Mouse (Mus musculus): ENCODE results near the gene Tmem63a. TPM values are rescaled to one million over a fixed set of nuclear protein-coding genes. Genes with fewer than 3 reads are reported as not detected.
"Not testable (repeated sequence)": the region's sequence is repeated elsewhere in the genome, so short reads cannot be mapped to it uniquely, and the experiment has no call there.

Tmem63a gene
- polyA plus RNA-seq, 1 experiment from 2014 or later = 9.3 TPM

- WGBS = 78% methylated on average over 2 of the region's 2 CpGs
Measured at GRCm38 (mm10) chr1:180938781-180939180, 3.4 kb upstream of the Tmem63a start.

GRCm38 (mm10) chr1:180940776-180941460, 1.2 kb upstream of the Tmem63a start:
- H3K4me2 ChIP-seq (ENCODE audit: low read length) = peak overlapping the region; percentile 88
- ATAC-seq (ENCODE audit: insufficient number of reproducible peaks, insufficient read depth, low FRiP score, low read depth) = no peak
- peak overlapping the region; percentile 87 for H3K9ac ChIP-seq (ENCODE audit: low read length)
- H3K27ac ChIP-seq (replicated peaks in 1 of 2; ENCODE audit: control insufficient read depth in 1 of 2, insufficient read depth in 1 of 2, low read depth in 2 of 2, low read length in 2 of 2) = no peak overlapping the region
- no peaks in the 10 kb centered on the region for H3K9me3 ChIP-seq (ENCODE audit: control insufficient read depth, low read length)
- H3K4me1 ChIP-seq (ENCODE audit: control insufficient read depth in 2 of 2, insufficient read depth in 2 of 2, low read length in 2 of 2) = peaks cover 21 to 35% of the 10 kb centered on the region in 2 experiments; a peak in 3 of 4 replicates
- WGBS = 82% methylated on average over 7 of the region's 7 CpGs
- H3K36me3 ChIP-seq (ENCODE audit: control insufficient read depth, insufficient read depth, low read length) = no peaks in the 10 kb centered on the region
- no peak overlapping the region for H3K4me3 ChIP-seq (ENCODE audit: control insufficient read depth in 1 of 2, insufficient read depth in 1 of 2, low read depth in 1 of 2, low read length in 2 of 2)
- peaks cover 13% of the 10 kb centered on the region for H3K27me3 ChIP-seq (ENCODE audit: control insufficient read depth, insufficient read depth, low read length)

More at GRCm38 (mm10) chr1:180938781-180939180, 3.4 kb upstream of the Tmem63a start:
- H3K9me3 ChIP-seq (ENCODE audit: control insufficient read depth, low read length); ATAC-seq (ENCODE audit: insufficient number of reproducible peaks, insufficient read depth, low FRiP score, low read depth); H3K36me3 ChIP-seq (ENCODE audit: control insufficient read depth, insufficient read depth, low read length); H3K4me2 ChIP-seq (ENCODE audit: low read length); H3K9ac ChIP-seq (ENCODE audit: low read length); H3K4me3 ChIP-seq (ENCODE audit: control insufficient read depth in 1 of 2, insufficient read depth in 1 of 2, low read depth in 1 of 2, low read length in 2 of 2); H3K27ac ChIP-seq (replicated peaks in 1 of 2; ENCODE audit: control insufficient read depth in 1 of 2, insufficient read depth in 1 of 2, low read depth in 2 of 2, low read length in 2 of 2): not testable (repeated sequence)
- Histone ChIP-seq H3K4me1 (ENCODE audit: control insufficient read depth in 2 of 2, insufficient read depth in 2 of 2, low read length in 2 of 2) (peaks cover 10 to 19% of the 10 kb centered on the region in 2 experiments; a peak in 3 of 4 replicates), H3K27me3 (ENCODE audit: control insufficient read depth, insufficient read depth, low read length) (peaks cover 34% of the 10 kb centered on the region)

- Histone ChIP-seq H3K27ac (replicated peaks in 1 of 2; ENCODE audit: control insufficient read depth in 1 of 2, insufficient read depth in 1 of 2, low read depth in 2 of 2, low read length in 2 of 2) (peak overlapping the region; percentile 86 to 88), H3K36me3 (ENCODE audit: control insufficient read depth, insufficient read depth, low read length) (peaks cover 3% of the 10 kb centered on the region), H3K9ac (ENCODE audit: low read length) (peak overlapping the region; percentile 87), H3K9me3 (ENCODE audit: control insufficient read depth, low read length) (no peaks in the 10 kb centered on the region), H3K4me3 (ENCODE audit: control insufficient read depth in 1 of 2, insufficient read depth in 1 of 2, low read depth in 1 of 2, low read length in 2 of 2) (peak overlapping the region; percentile 91 to 92), H3K27me3 (ENCODE audit: control insufficient read depth, insufficient read depth, low read length) (peaks cover 9% of the 10 kb centered on the region; the same call in 1 of the 2 replicates), H3K4me2 (ENCODE audit: low read length) (peak overlapping the region; percentile 88), H3K4me1 (ENCODE audit: control insufficient read depth in 2 of 2, insufficient read depth in 2 of 2, low read length in 2 of 2) (peaks cover 25 to 40% of the 10 kb centered on the region in 2 experiments; a peak in 3 of 4 replicates)
- ATAC-seq (ENCODE audit: insufficient number of reproducible peaks, insufficient read depth, low FRiP score, low read depth) = no peak
- WGBS = 2% methylated on average over 18 of the region's 18 CpGs
Measured at GRCm38 (mm10) chr1:180941726-180942125, 418 bp upstream of the Tmem63a start.

- H3K9me3 ChIP-seq (ENCODE audit: control insufficient read depth, low read length) = no peaks in the 10 kb centered on the region
- H3K27ac ChIP-seq (replicated peaks in 1 of 2; ENCODE audit: control insufficient read depth in 1 of 2, insufficient read depth in 1 of 2, low read depth in 2 of 2, low read length in 2 of 2) = peak overlapping the region; percentile 86 to 88; a peak in 3 of 4 replicates
- ATAC-seq (ENCODE audit: insufficient number of reproducible peaks, insufficient read depth, low FRiP score, low read depth) = no peak
- peak overlapping the region; percentile 87 for H3K9ac ChIP-seq (ENCODE audit: low read length)
- peaks cover 15% of the 10 kb centered on the region for H3K36me3 ChIP-seq (ENCODE audit: control insufficient read depth, insufficient read depth, low read length)
- peak overlapping the region; percentile 88 for H3K4me2 ChIP-seq (ENCODE audit: low read length)
- 45% methylated on average over 11 of the region's 11 CpGs for WGBS
- peaks cover 25 to 40% of the 10 kb centered on the region in 2 experiments; a peak in 3 of 4 replicates for H3K4me1 ChIP-seq (ENCODE audit: control insufficient read depth in 2 of 2, insufficient read depth in 2 of 2, low read length in 2 of 2)
- H3K4me3 ChIP-seq (ENCODE audit: control insufficient read depth in 1 of 2, insufficient read depth in 1 of 2, low read depth in 1 of 2, low read length in 2 of 2) = peak overlapping the region; percentile 91 to 92
- H3K27me3 ChIP-seq (ENCODE audit: control insufficient read depth, insufficient read depth, low read length) = peaks cover under 1% of the 10 kb centered on the region; the same call in 1 of the 2 replicates
Measured at GRCm38 (mm10) chr1:180943032-180943644, 994 bp downstream of the Tmem63a start.

GRCm38 (mm10) chr1:180943896-180944295, 1.8 kb downstream of the Tmem63a start:
- Histone ChIP-seq H3K9ac (ENCODE audit: low read length) (no peak overlapping the region), H3K4me3 (ENCODE audit: control insufficient read depth in 1 of 2, insufficient read depth in 1 of 2, low read depth in 1 of 2, low read length in 2 of 2) (no peak overlapping the region), H3K9me3 (ENCODE audit: control insufficient read depth, low read length) (no peaks in the 10 kb centered on the region), H3K4me1 (ENCODE audit: control insufficient read depth in 2 of 2, insufficient read depth in 2 of 2, low read length in 2 of 2) (peaks cover 25 to 40% of the 10 kb centered on the region in 2 experiments; a peak in 3 of 4 replicates), H3K27ac (replicated peaks in 1 of 2; ENCODE audit: control insufficient read depth in 1 of 2, insufficient read depth in 1 of 2, low read depth in 2 of 2, low read length in 2 of 2) (no peak overlapping the region), H3K4me2 (ENCODE audit: low read length) (no peak overlapping the region; the same call in 1 of the 2 replicates), H3K36me3 (ENCODE audit: control insufficient read depth, insufficient read depth, low read length) (peaks cover 23% of the 10 kb centered on the region), H3K27me3 (ENCODE audit: control insufficient read depth, insufficient read depth, low read length) (no peaks in the 10 kb centered on the region)
- WGBS = 58% methylated on average over 1 of the region's 1 CpGs
- no peak for ATAC-seq (ENCODE audit: insufficient number of reproducible peaks, insufficient read depth, low FRiP score, low read depth)

GRCm38 (mm10) chr1:180944553-180944952, 2.4 kb downstream of the Tmem63a start:
- WGBS = 79% methylated on average over 4 of the region's 4 CpGs
- Histone ChIP-seq H3K4me1 (ENCODE audit: control insufficient read depth in 2 of 2, insufficient read depth in 2 of 2, low read length in 2 of 2) (peaks cover 25 to 40% of the 10 kb centered on the region in 2 experiments; a peak in 3 of 4 replicates), H3K36me3 (ENCODE audit: control insufficient read depth, insufficient read depth, low read length) (peaks cover 29% of the 10 kb centered on the region), H3K9ac (ENCODE audit: low read length) (no peak overlapping the region), H3K27me3 (ENCODE audit: control insufficient read depth, insufficient read depth, low read length) (no peaks in the 10 kb centered on the region), H3K4me2 (ENCODE audit: low read length) (no peak overlapping the region), H3K27ac (replicated peaks in 1 of 2; ENCODE audit: control insufficient read depth in 1 of 2, insufficient read depth in 1 of 2, low read depth in 2 of 2, low read length in 2 of 2) (peak overlapping the region in 1 of 2 experiments; percentile 4; a peak in 1 of 4 replicates), H3K9me3 (ENCODE audit: control insufficient read depth, low read length) (no peaks in the 10 kb centered on the region), H3K4me3 (ENCODE audit: control insufficient read depth in 1 of 2, insufficient read depth in 1 of 2, low read depth in 1 of 2, low read length in 2 of 2) (no peak overlapping the region)
- no peak for ATAC-seq (ENCODE audit: insufficient number of reproducible peaks, insufficient read depth, low FRiP score, low read depth)

GRCm38 (mm10) chr1:180945001-180945980, 3.1 kb downstream of the Tmem63a start:
- Histone ChIP-seq H3K4me1 (ENCODE audit: control insufficient read depth in 2 of 2, insufficient read depth in 2 of 2, low read length in 2 of 2) (peaks cover 25 to 40% of the 10 kb centered on the region in 2 experiments; a peak in 3 of 4 replicates), H3K4me2 (ENCODE audit: low read length) (peak overlapping the region; percentile 29), H3K9me3 (ENCODE audit: control insufficient read depth, low read length) (no peaks in the 10 kb centered on the region), H3K9ac (ENCODE audit: low read length) (0 out of 2 replicates have a peak overlapping the region, but pooled peaks have one; percentile 1), H3K27ac (replicated peaks in 1 of 2; ENCODE audit: control insufficient read depth in 1 of 2, insufficient read depth in 1 of 2, low read depth in 2 of 2, low read length in 2 of 2) (peak overlapping the region; percentile 4 to 23; a peak in 3 of 4 replicates), H3K4me3 (ENCODE audit: control insufficient read depth in 1 of 2, insufficient read depth in 1 of 2, low read depth in 1 of 2, low read length in 2 of 2) (no peak overlapping the region), H3K36me3 (ENCODE audit: control insufficient read depth, insufficient read depth, low read length) (peaks cover 37% of the 10 kb centered on the region), H3K27me3 (ENCODE audit: control insufficient read depth, insufficient read depth, low read length) (no peaks in the 10 kb centered on the region)
- ATAC-seq (ENCODE audit: insufficient number of reproducible peaks, insufficient read depth, low FRiP score, low read depth) = peak; percentile 40
- WGBS = 34% methylated on average over 20 of the region's 20 CpGs
